Mouse (Mus musculus) olfactory bulb, adult 2 months (tissue): ENCODE measurements around the gene Mad2l1bp.

Experiments used
- CTCF ChIP-seq: fragments of 200-500 bp; IDR thresholded peaks from 2 replicates; pipeline ENCODE4 v1.5.1; 2012; ENCODE audit warnings: low read depth, mild to moderate bottlenecking, low read length, moderate library complexity; ENCODE audit not compliant: insufficient read depth
- POLR2A ChIP-seq: fragments of 200-500 bp; IDR thresholded peaks from 2 replicates; pipeline ENCODE4 v1.6.1; 2012; ENCODE audit warnings: mild to moderate bottlenecking, low read depth, low read length, moderate library complexity; ENCODE audit not compliant: insufficient read depth

- TF ChIP-seq POLR2A, result no peak
- no peak for TF ChIP-seq CTCF
Measured at GRCm38 (mm10) chr17:46101906-46102305, 51.4 kb downstream of the Mad2l1bp start.
